Mouse (Mus musculus): ENCODE results near the gene Ptpn21. TPM values are rescaled to one million over a fixed set of nuclear protein-coding genes. Genes with fewer than 3 reads are reported as not detected.

The Ptpn21 gene
- polyA plus RNA-seq, 1 experiment from 2014 or later: 5.1 TPM

GRCm38 (mm10) chr12:98734880-98735801 is 2.1 kb downstream of the Ptpn21 start:
- Histone ChIP-seq H3K27ac (peak overlapping the region; percentile 81), H3K36me3 (0 out of 2 replicates have a peak, but pooled peaks cover 3% of the 10 kb centered on the region)

GRCm38 (mm10) chr12:98734246-98734879 is 2.8 kb downstream of the Ptpn21 start:
- peak; percentile 91 for DNase-seq (ENCODE audit: low spot score)
- H3K4me3 ChIP-seq: peak overlapping the region; percentile 69
- peak overlapping the region; percentile 81 for H3K27ac ChIP-seq
- WGBS: under 1% methylated on average over 30 of the region's 30 CpGs
- peaks cover 28% of the 10 kb centered on the region for H3K4me1 ChIP-seq
- no peaks in the 10 kb centered on the region for H3K9me3 ChIP-seq (replicated peaks)
- peaks cover 27% of the 10 kb centered on the region for H3K27me3 ChIP-seq (ENCODE audit: low read depth, poor library complexity, severe bottlenecking)
- H3K36me3 ChIP-seq: 0 out of 2 replicates have a peak, but pooled peaks cover 3% of the 10 kb centered on the region

More at GRCm38 (mm10) chr12:98734880-98735801, 2.1 kb downstream of the Ptpn21 start:
- peak overlapping the region; percentile 69 for H3K4me3 ChIP-seq
- DNase-seq (ENCODE audit: low spot score): peak; percentile 50
- peaks cover 28% of the 10 kb centered on the region for H3K4me1 ChIP-seq
- 12% methylated on average over 22 of the region's 22 CpGs for WGBS
- no peaks in the 10 kb centered on the region for H3K9me3 ChIP-seq (replicated peaks)
- H3K27me3 ChIP-seq (ENCODE audit: low read depth, poor library complexity, severe bottlenecking): peaks cover 35% of the 10 kb centered on the region

GRCm38 (mm10) chr12:98733776-98734175 is 3.4 kb downstream of the Ptpn21 start:
- H3K4me3 ChIP-seq: peak overlapping the region; percentile 69
- 0 out of 2 replicates have a peak, but pooled peaks cover 5% of the 10 kb centered on the region for H3K36me3 ChIP-seq
- DNase-seq (ENCODE audit: low spot score): no peak
- no peaks in the 10 kb centered on the region for H3K9me3 ChIP-seq (replicated peaks)
- peaks cover 28% of the 10 kb centered on the region for H3K4me1 ChIP-seq
- peak overlapping the region; percentile 81; the same call in 1 of the 2 replicates for H3K27ac ChIP-seq
- H3K27me3 ChIP-seq (ENCODE audit: low read depth, poor library complexity, severe bottlenecking): peaks cover 21% of the 10 kb centered on the region
- 13% methylated on average over 12 of the region's 12 CpGs for WGBS

- no peak overlapping the region for H3K27ac ChIP-seq
- H3K4me3 ChIP-seq: peak overlapping the region; percentile 69
- WGBS: 64% methylated on average over 3 of the region's 3 CpGs
- peaks cover 15% of the 10 kb centered on the region for H3K27me3 ChIP-seq (ENCODE audit: low read depth, poor library complexity, severe bottlenecking)
- H3K4me1 ChIP-seq: peaks cover 26% of the 10 kb centered on the region
- no peak for DNase-seq (ENCODE audit: low spot score)
- no peaks in the 10 kb centered on the region for H3K9me3 ChIP-seq (replicated peaks)
- 0 out of 2 replicates have a peak, but pooled peaks cover 6% of the 10 kb centered on the region for H3K36me3 ChIP-seq
Observed at GRCm38 (mm10) chr12:98733165-98733564, 4.0 kb downstream of the Ptpn21 start.

- Histone ChIP-seq H3K36me3 (0 out of 2 replicates have a peak, but pooled peaks cover 6% of the 10 kb centered on the region), H3K4me1 (peaks cover 17% of the 10 kb centered on the region), H3K27me3 (ENCODE audit: low read depth, poor library complexity, severe bottlenecking) (no peaks in the 10 kb centered on the region), H3K27ac (no peak overlapping the region), H3K4me3 (no peak overlapping the region), H3K9me3 (replicated peaks) (no peaks in the 10 kb centered on the region)
- 86% methylated on average over 11 of the region's 11 CpGs for WGBS
- no peak for DNase-seq (ENCODE audit: low spot score)
Observed at GRCm38 (mm10) chr12:98730682-98731081, 6.5 kb downstream of the Ptpn21 start.

- Histone ChIP-seq H3K27me3 (ENCODE audit: low read depth, poor library complexity, severe bottlenecking) (no peaks in the 10 kb centered on the region), H3K9me3 (replicated peaks) (no peaks in the 10 kb centered on the region), H3K4me3 (no peak overlapping the region), H3K36me3 (0 out of 2 replicates have a peak, but pooled peaks cover 6% of the 10 kb centered on the region), H3K27ac (no peak overlapping the region), H3K4me1 (no peaks in the 10 kb centered on the region)
- 86% methylated on average over 7 of the region's 7 CpGs for WGBS
- no peak for DNase-seq (ENCODE audit: low spot score)
Observed at GRCm38 (mm10) chr12:98727186-98727585, 10.0 kb downstream of the Ptpn21 start.

GRCm38 (mm10) chr12:98726078-98726477 is 11.1 kb downstream of the Ptpn21 start:
- no peak for DNase-seq (ENCODE audit: low spot score)
- H3K9me3 ChIP-seq (replicated peaks): no peaks in the 10 kb centered on the region
- 89% methylated on average over 7 of the region's 7 CpGs for WGBS
- no peaks in the 10 kb centered on the region for H3K27me3 ChIP-seq (ENCODE audit: low read depth, poor library complexity, severe bottlenecking)
- no peak overlapping the region for H3K4me3 ChIP-seq
- no peak overlapping the region for H3K27ac ChIP-seq
- no peaks in the 10 kb centered on the region for H3K4me1 ChIP-seq
- H3K36me3 ChIP-seq: 0 out of 2 replicates have a peak, but pooled peaks cover 6% of the 10 kb centered on the region

GRCm38 (mm10) chr12:98724976-98725375 is 12.2 kb downstream of the Ptpn21 start:
- Histone ChIP-seq H3K4me3 (no peak overlapping the region), H3K27me3 (ENCODE audit: low read depth, poor library complexity, severe bottlenecking) (no peaks in the 10 kb centered on the region), H3K36me3 (0 out of 2 replicates have a peak, but pooled peaks cover 3% of the 10 kb centered on the region), H3K27ac (no peak overlapping the region), H3K4me1 (no peaks in the 10 kb centered on the region), H3K9me3 (replicated peaks) (no peaks in the 10 kb centered on the region)
- no peak for DNase-seq (ENCODE audit: low spot score)
- WGBS: 69% methylated on average over 5 of the region's 5 CpGs

- Histone ChIP-seq H3K4me3 (no peak overlapping the region), H3K4me1 (no peaks in the 10 kb centered on the region), H3K27ac (no peak overlapping the region), H3K9me3 (replicated peaks) (no peaks in the 10 kb centered on the region), H3K27me3 (ENCODE audit: low read depth, poor library complexity, severe bottlenecking) (no peaks in the 10 kb centered on the region), H3K36me3 (0 out of 2 replicates have a peak, but pooled peaks cover 3% of the 10 kb centered on the region)
- DNase-seq (ENCODE audit: low spot score): no peak
- 98% methylated on average over 7 of the region's 7 CpGs for WGBS
Observed at GRCm38 (mm10) chr12:98724224-98724623, 13.0 kb downstream of the Ptpn21 start.

- no peak for DNase-seq (ENCODE audit: low spot score)
- Histone ChIP-seq H3K4me3 (no peak overlapping the region), H3K4me1 (no peaks in the 10 kb centered on the region), H3K36me3 (no peaks in the 10 kb centered on the region), H3K27ac (no peak overlapping the region), H3K9me3 (replicated peaks) (no peaks in the 10 kb centered on the region), H3K27me3 (ENCODE audit: low read depth, poor library complexity, severe bottlenecking) (no peaks in the 10 kb centered on the region)
- 79% methylated on average over 3 of the region's 3 CpGs for WGBS
Observed at GRCm38 (mm10) chr12:98721030-98721429, 16.2 kb downstream of the Ptpn21 start.

- DNase-seq (ENCODE audit: low spot score): no peak
- no peaks in the 10 kb centered on the region for H3K27me3 ChIP-seq (ENCODE audit: low read depth, poor library complexity, severe bottlenecking)
- no peak overlapping the region for H3K27ac ChIP-seq
- H3K9me3 ChIP-seq (replicated peaks): no peaks in the 10 kb centered on the region
- no peaks in the 10 kb centered on the region for H3K4me1 ChIP-seq
- H3K4me3 ChIP-seq: no peak overlapping the region
- WGBS: 85% methylated on average over 3 of the region's 3 CpGs
- H3K36me3 ChIP-seq: no peaks in the 10 kb centered on the region
Observed at GRCm38 (mm10) chr12:98720628-98721027, 16.6 kb downstream of the Ptpn21 start.

- WGBS: 91% methylated on average over 2 of the region's 2 CpGs
Observed at GRCm38 (mm10) chr12:98716142-98716541, 21.1 kb downstream of the Ptpn21 start.

GRCm38 (mm10) chr12:98714757-98715156 is 22.4 kb downstream of the Ptpn21 start:
- no peaks in the 10 kb centered on the region for H3K36me3 ChIP-seq
- H3K4me3 ChIP-seq: no peak overlapping the region
- DNase-seq (ENCODE audit: low spot score): no peak
- no peak overlapping the region for H3K27ac ChIP-seq
- H3K27me3 ChIP-seq (ENCODE audit: low read depth, poor library complexity, severe bottlenecking): no peaks in the 10 kb centered on the region
- peaks cover 7% of the 10 kb centered on the region for H3K4me1 ChIP-seq
- no peaks in the 10 kb centered on the region for H3K9me3 ChIP-seq (replicated peaks)
- 20% methylated on average over 11 of the region's 11 CpGs for WGBS

More at GRCm38 (mm10) chr12:98716142-98716541, 21.1 kb downstream of the Ptpn21 start:
- Histone ChIP-seq H3K9me3 (replicated peaks) (no peaks in the 10 kb centered on the region), H3K27me3 (ENCODE audit: low read depth, poor library complexity, severe bottlenecking) (no peaks in the 10 kb centered on the region), H3K36me3 (no peaks in the 10 kb centered on the region), H3K27ac (no peak overlapping the region), H3K4me1 (peaks cover 7% of the 10 kb centered on the region), H3K4me3 (no peak overlapping the region)
- DNase-seq (ENCODE audit: low spot score): no peak
